Mouse (Mus musculus): ENCODE results near the gene Lrrc61.
A peak's percentile ranks its signal among the peaks of the same experiment; 100 is the strongest.

Gene Lrrc61

GRCm38 (mm10) chr6:48593158-48594042 lies 38.8 kb downstream of the Lrrc61 start, which contains the start of the genes Repin1 and Gm44965:
Gene Repin1 (plus strand): TSS chr6:48593883.
Gene Gm44965 (plus strand): TSS chr6:48593941.
- peak; percentile 97 for DNase-seq

DNA sequence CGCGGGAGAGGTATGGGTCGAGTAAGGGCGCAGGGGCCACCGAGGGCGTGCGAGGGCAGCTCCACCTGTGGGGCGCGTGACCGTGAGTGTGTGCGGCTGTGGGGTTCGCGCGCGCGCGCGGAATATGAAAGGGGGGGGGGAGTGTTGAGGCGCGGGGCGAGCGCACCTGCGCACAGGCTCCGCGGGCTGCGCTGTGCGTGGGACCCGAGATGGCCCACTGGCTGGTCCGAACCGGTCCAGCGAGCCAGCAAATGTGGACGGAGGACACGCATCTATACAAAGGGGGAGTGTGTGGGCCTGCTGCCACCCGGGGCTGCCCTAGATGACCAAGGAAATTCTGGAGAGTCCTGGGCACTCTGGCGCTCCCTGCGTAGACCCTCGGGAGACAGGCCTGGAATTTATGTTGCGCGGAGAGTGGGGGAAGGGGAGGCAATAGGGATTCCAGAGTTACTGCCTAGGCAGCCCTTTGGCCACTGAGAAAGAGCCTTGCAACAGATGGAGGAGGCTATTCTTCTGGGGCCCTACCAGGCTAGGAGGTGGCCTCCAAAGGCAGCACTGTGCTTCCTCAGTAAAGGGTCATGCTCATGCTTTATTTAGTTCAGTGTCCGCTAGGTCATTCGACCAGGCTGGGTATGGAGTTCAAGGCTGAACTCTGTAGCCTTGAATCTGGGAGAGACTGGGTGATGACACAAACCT lies 39.6 kb downstream of the Lrrc61 start:
- peak; percentile 77 for DNase-seq

GRCm38 (mm10) chr6:48595278-48595677 lies 40.7 kb downstream of the Lrrc61 start:
- DNase-seq: no peak

DNA sequence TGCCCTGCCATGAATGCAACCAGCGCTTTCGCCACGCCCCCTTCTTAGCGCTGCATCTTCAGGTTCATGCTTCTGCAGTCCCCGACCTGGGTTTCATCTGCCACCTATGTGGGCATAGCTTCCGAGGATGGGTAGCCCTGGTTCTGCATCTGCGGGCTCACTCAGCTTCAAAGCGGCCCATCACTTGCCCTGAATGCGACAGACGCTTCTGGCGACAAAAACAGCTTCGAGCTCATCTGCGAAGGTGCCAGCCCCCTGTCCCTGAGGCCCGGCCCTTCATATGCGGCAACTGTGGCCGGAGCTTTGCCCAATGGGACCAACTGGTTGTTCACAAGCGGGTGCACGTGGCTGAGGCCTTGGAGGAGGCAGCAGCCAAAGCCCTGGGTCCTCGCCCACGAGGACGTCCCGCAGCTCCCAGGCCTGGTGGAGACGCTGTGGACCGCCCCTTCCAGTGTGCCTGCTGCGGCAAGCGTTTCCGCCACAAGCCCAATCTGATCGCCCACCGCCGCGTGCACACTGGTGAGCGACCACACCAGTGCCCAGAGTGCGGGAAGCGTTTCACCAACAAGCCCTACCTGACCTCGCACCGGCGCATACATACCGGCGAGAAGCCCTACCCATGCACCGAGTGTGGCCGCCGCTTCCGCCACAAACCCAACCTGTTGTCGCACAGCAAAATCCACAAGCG lies 42.1 kb downstream of the Lrrc61 start:
- no peak for DNase-seq

DNA sequence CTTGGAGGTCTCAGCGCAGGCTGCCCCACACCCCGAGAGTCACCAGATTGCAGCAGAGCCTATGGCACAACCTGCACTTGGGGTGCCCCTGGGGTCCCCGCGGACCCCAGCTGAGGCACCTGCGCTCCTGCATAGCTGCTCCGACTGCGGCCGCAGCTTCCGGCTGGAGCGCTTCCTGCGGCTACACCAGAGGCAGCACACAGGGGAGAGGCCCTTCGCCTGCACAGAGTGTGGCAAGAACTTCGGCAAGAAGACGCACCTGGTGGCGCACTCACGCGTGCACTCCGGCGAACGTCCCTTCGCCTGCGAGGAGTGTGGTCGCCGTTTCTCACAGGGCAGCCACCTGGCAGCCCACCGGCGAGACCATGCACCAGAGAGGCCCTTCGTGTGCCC lies 42.6 kb downstream of the Lrrc61 start:
- DNase-seq: no peak

DNA sequence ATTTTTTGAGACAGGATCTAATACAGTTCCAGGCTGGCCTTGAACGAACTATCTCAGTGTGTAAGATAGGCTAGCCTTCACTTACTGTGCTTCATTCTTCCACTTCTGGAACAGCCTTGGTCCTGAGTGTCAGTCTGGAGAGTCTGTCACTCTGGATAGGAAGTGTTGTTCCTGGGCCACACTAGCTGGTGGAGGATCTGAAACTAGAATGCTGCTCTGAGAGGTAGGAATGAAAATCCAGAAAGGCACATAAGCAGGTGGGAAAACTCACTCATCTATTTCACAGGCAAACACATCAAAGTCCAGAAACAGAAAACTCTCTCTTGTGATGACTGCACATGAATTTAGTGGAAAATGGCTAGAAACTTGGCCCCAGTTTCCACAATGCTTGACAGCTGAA lies 46.0 kb downstream of the Lrrc61 start:
- DNase-seq: no peak

DNA sequence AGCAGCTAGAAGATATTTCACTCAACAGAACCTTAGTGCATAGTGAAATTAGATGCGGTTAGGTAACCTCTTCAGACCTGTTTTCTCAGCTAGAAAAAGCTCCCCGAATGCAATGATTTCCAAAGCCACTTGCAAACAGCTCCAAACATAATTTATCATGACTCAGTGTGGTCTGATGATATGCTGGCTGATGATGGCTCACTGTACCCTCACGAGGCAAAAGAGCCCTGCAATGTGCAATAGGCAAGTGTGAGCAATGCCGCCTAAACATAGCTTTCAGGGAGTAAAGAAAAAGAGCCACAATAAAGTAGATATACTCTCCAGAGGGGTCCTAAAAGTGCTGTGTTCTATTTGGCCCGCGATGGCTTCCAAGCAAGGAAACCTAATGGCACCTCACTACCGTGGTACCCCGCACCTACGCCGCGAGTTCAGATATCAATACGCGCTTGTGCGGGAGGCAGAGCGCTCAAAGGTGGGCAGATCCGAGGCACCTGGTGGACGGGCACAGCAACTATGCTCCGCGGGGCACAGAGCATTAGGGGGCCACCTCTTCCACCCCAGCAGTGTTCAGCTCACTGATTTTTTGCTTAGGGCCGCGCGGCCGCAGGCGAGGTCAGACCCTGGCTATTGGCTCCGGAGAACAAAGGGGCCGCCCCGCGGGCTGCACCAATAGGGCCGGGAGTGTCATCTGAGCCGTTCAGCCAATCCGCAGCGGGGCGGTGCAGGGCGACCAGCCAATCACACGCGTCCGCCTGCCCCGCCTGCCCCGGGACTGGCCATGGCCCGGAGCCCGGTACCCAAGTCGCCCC lies 46.9 kb downstream of the Lrrc61 start, which contains the start of gene Zfp775:
Zfp775 (plus strand) TSS at position 793 of the 809 bp plus-strand sequence.
- DNase-seq: peak; percentile 96

- no peak for DNase-seq
These were observed 47.6 kb downstream of the Lrrc61 start for GRCm38 (mm10) chr6:48602080-48602741.

DNA sequence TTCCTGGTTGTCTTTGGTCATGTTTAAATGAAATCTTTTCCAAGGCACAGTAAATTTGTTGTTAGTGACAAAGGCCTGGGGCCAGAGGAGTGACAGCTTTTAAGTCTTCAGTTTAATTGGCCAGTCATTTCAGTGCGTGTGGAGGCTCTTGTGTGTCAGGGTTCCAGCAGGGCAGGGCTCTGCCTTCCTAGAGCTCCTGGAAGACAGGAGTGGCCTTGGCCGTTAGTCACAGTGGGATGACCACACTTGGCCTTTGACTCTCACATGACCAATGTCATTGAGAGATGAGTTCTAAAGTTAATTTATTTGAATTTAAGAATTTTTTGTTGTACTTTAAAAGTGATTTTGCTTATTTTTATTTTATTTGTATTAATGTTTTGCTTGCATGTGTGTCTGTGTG lies 53.5 kb downstream of the Lrrc61 start:
- no peak for DNase-seq

DNA sequence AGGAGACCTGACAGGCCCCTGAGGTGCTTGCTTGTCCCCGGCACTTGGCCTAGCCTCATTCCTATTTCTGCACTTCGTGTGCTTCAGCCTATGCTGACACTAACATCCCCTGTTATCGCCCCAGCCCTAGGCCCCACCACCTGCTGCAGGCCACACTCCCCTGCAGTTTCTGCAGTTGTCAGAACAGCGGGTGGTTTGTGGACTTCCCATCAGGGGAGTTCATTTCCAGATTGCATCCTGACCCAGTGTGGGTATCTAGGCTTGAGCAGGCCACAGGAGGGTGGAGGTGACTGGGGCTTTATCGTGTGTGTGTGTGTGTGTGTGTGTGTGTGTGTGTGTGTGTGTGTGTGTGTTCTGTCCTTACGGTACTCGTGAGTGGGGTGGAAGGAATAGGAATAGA lies 54.9 kb downstream of the Lrrc61 start:
- DNase-seq: no peak

- no peak for DNase-seq
These were observed 56.1 kb downstream of the Lrrc61 start for GRCm38 (mm10) chr6:48610657-48611056.

- no peak for DNase-seq
These were observed 58.9 kb downstream of the Lrrc61 start for GRCm38 (mm10) chr6:48613464-48613863.

DNA sequence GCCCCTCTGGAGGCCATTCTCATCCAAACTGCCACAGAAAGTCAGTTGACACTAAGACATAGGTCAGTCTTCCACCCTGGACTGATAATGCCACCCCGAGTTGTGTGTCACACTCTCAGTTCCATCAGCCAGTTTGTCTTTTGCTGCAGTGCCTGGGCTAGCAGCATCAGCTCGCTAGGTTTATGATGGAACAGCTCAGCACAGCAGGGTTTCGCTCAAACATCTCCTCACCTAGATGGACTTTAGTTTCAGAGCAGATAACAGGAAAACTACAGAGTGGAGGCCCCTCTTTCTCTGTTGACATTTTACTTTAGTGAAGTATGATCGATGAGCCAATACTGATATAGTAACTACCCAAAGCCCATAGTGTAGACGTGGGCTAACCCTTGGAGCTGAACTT lies 60.2 kb downstream of the Lrrc61 start:
- no peak for DNase-seq

DNA sequence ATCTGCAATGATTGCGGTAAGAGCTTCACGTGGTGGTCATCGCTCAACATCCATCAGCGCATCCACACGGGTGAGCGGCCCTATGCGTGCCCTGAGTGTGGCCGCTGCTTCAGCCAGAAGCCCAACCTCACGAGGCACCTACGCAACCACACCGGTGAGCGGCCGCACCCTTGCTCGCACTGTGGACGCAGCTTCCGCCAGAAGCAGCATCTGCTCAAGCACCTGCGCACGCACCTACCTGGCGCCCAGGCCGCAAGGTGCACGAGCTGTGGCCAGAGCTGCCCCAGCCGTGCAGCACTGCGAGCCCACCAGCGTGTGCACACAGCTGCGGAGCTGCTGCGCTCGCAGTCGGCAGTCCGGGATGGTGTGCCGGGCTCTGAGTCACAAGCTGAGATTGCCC lies 65.4 kb downstream of the Lrrc61 start:
- DNase-seq: no peak
